Mouse (Mus musculus): Measurements from ENCODE around the gene Aff3. TPM values are rescaled to one million over a fixed set of nuclear protein-coding genes. Genes with fewer than 3 reads are reported as not detected.

Gene Aff3
- total RNA-seq, 2 experiments from 2014 or later = 4.0 to 9.6 TPM

DNA sequence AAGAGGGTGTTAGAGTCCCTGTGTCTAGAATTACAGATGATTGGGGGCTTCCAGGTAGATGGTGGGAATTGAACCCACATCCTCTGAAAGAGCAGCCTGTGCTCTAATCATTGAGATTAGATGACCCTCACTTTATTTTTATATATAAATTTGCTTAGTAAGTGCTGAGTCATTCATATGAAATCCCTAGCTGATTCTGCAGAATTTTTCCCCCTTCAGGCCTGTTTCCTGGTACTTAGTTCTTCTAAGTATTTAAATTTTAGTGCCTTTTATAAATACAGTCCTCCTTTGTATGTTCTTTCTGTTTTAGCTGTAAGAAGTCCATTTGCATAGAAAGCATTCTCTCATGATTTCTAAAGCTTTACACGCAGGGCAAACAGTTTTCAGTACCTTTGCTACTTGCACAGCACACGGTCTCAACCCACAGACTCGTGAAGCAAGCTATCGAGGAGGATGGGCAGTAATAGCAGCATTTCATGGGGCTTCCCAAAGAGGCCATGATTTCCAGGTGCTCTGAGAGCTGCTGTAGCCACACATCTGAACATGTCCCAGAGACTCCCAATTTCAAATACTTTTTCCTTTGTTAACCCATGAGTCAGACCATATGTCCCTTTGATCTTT is 5.7 kb downstream of the Aff3 start:
- ATAC-seq (replicated peaks; ENCODE audit: low FRiP score, poor library complexity, severe bottlenecking) = no peak

DNA sequence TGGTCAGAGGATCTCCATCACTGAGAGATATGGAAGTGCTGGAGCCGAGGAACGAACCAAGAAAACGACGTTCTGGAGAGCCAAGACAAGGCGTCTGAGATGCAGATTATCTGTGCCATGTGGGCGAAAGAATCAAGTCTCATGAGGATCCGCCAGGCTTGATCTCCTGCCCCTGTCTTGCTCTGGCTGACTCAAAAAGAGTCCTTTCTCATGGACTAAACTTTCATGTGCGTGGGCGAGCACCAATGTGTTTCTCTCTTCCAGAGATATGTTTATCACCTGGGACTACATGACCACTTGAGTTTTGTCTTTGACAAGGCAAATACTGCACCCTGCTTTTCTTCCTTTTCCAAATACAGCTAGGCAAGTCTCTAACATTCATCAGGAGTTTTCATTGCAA is 6.4 kb downstream of the Aff3 start:
- ATAC-seq (replicated peaks; ENCODE audit: low FRiP score, poor library complexity, severe bottlenecking) = no peak

DNA sequence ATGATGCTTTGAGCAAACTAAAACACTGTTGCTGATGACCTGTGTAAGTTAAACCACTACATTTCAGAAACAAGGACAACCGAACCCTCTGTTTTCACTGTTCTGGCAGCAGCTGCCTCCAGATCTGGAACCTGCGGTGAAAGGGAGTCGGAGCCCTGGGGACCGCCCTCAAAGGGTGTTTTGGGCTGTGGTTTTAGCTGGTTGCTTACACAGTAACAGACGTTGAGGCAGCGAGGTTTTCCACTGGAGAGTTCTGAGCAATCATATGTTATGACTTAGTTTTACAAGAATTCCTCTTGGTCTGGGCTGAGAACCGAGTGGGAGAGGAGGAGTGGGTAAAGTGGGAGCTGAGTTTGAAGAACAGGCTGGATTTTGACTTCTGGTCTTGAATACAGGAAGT is 7.1 kb downstream of the Aff3 start:
- no peak for ATAC-seq (replicated peaks; ENCODE audit: low FRiP score, poor library complexity, severe bottlenecking)

DNA sequence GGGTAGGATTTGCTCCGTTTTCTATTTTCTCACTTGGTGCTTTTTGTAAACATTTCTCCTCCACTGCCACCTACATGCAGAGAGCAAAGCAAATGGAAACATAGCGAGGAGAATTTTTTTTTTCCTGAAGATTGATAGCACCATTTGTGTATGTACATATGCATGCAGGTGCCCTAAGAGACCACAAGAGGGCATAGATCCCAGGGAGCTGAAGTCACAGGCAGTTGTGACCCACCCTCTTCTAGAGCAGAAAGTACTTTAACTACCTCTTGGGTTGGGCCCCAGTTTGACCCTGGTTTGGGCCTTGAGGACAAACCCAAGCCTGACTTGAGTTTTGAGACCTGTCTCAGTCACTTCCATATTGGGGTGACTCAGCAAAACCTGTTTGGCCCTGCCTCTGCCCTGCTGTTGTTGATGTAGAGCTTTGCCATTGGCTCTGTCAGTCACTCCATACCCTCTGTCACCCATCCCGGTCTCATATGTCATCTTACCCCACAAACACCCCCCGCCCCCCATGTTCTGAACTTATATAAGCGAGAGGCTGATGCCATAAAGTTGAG is 9.7 kb downstream of the Aff3 start:
- no peak for ATAC-seq (replicated peaks; ENCODE audit: low FRiP score, poor library complexity, severe bottlenecking)

DNA sequence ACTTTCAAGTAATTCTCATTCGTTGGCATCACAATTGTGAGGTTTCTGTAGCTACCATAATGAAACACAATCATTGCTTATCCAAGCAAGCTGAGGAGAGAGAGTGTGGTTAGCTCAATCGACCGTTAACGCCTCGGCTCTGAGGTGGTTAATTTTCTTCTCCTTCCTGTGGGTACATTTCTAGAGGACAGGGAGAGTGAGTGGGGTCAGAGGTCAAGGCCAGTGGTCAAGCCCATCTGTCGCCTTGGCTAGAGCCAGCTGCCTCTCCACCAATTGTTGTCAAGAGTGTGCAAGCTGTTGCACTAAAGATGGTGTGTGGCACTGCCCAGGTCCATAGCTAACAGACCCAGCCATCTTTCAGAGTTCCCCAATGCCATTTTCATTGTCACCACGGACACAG is 14.7 kb downstream of the Aff3 start:
- no peak for ATAC-seq (replicated peaks; ENCODE audit: low FRiP score, poor library complexity, severe bottlenecking)

DNA sequence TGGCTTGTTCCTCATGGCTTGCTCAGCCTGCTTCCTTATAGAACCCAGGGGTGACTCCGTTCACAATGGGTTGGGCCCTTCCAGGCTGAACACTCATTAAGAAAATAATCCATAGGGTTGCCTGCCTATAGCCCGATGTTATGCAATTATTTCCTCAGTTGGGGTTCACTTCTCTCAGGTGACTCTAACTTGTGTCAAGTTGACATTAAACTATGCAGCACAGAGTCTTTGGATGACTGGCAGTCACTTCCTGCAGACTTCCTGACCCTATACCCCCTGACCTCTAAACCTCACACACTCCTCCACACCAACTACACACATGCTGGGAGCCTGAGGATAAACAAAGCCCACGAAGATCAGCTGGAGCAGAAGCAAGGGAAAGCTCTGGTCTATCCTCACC is 15.6 kb downstream of the Aff3 start:
- ATAC-seq (replicated peaks; ENCODE audit: low FRiP score, poor library complexity, severe bottlenecking) = no peak

DNA sequence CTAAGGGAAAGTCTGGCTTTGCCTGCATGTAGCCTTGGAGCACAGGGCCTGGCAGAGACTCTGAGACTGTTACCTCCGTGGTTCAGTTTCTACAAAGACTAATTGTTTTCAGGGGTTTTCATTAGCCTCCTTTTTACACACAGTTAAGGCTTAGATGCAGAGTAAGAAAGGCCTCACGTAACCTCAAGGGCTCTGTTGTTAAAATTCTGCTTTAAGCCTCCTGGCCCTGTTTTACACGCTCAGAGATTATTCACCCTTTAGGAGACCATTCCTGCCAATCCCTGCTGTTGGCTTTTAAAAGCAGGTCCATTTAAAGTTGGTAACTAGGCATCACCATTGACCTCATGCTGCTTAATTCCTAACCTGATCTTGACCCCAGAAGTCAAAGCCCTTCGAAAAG is 22.5 kb downstream of the Aff3 start:
- no peak for ATAC-seq (replicated peaks; ENCODE audit: low FRiP score, poor library complexity, severe bottlenecking)

DNA sequence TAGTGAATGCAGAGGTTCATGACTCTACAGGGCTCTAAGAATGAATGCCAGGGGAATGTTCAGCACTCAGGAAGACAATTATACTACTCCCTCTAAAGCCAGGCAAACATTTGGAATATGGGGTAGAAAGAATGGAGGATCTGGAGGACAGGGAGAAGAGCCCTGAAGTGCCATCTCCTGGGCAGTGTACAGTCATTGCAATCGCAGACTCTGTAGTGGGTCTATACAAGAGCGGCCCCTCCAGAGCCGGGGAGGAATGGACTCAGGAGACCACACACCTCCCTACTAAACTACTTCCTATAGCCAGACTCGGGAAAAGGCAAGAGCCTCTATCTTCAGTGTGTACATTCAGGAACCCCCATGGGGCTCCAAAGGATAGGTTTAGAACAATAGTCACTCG is 25.1 kb downstream of the Aff3 start:
- no peak for ATAC-seq (replicated peaks; ENCODE audit: low FRiP score, poor library complexity, severe bottlenecking)

DNA sequence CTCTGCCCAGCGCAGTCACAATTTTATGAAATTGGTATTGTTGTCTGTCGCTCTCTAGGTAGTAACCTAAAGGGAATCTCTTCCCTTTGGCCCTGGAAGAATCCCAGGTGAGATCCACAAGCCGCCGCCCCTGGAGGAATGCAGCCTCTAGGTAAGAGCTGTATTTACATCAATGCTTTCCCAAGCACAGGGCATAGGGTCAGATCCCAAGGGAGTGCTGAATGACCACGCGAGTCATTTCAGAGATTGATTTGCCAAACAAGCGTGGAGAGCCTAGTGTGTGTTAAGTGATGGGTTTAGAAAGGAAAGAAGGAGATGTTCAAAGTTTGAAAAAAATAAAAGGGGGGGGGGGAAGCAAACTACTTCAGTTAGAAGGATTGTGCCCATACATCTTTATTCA is 29.2 kb downstream of the Aff3 start:
- ATAC-seq (replicated peaks; ENCODE audit: low FRiP score, poor library complexity, severe bottlenecking) = no peak

DNA sequence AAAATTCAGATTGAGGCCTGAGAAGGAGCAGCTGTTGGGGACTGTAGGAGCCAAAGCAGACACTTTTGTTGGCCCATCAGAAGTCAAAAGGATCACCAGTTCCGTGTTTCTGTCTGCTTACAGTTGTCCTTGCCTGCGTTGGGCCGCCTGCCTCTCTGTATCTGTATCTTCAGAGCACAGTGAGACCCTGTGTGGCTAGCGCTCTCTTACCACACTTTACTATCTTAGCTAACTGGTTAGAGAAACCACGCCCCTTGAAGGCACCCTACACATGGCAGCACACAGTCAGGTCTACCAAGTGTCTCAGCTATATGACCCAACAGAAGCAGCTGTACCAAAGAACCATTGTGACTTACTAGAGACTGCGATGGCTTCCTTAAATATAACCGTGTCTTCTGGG is 30.7 kb downstream of the Aff3 start:
- no peak for ATAC-seq (replicated peaks; ENCODE audit: low FRiP score, poor library complexity, severe bottlenecking)

DNA sequence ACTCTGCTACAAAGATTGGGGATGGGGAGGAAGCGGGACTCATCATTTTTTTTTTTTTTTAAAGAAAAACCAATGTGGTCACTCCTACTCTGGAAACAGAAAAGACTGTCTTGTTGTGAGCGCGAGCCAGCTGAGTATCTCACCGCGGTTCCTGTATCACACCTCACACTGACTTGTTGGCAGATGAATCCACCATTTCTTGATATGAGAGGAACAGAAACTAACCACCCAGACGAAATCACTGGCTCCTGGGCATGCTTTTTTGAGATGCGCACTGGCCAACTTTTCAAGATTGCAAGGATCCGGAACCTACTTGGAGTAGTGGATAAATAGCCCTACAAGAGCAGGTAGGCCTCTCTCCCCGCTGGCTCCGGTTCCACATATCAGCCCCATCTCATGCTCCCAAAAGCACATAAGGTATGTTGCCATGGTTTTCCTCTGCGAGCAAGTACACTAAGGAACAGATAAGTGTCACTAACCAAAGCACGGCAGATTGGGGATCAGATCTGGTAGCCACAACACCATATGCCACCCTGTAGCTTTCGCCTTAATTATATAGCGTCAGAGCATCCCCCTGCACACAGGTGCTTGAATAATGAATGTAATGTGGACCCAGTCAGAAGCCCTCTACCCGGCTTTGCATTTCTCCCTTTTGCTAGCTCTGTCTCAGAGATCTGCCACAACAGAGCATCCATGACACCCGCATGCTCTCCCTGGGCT is 32.1 kb downstream of the Aff3 start:
- ATAC-seq (replicated peaks; ENCODE audit: low FRiP score, poor library complexity, severe bottlenecking) = no peak

DNA sequence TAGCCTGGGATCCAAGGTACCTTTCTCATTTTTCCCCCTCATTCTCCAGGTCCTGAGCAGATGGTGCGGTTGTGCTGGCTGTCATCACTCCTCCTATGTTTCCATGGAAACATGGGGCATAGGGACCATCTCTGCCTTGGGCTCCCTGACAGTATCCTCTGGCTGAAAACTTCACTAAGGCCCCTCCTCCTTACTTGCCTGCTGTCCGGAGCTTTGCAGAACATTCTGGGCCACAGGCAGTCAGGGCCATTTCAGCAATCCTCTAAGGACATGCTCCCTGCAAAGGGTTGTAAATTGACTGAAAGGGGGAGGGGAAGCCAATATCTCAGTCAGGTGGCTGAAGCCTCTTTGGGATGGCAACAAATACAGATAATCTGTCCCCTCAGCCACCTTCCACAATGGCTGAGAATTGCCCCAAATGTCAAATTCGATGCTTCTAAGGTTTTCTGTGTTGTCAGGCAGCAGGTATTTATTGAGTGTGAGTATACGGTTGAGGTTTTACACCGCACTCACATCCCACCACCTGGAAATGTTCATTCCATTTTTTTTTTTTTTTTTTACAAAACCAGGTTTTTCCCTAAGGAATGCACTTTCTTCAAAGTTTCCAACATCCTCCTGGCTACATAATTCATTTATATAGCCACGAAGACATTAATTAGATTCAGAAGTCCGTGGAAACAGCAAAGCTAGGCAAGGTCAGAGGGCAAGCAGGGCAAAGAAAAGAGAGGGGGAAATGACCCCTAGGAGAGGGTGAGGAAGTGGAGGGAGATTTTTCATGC is 33.1 kb downstream of the Aff3 start:
- ATAC-seq (replicated peaks; ENCODE audit: low FRiP score, poor library complexity, severe bottlenecking) = no peak

DNA sequence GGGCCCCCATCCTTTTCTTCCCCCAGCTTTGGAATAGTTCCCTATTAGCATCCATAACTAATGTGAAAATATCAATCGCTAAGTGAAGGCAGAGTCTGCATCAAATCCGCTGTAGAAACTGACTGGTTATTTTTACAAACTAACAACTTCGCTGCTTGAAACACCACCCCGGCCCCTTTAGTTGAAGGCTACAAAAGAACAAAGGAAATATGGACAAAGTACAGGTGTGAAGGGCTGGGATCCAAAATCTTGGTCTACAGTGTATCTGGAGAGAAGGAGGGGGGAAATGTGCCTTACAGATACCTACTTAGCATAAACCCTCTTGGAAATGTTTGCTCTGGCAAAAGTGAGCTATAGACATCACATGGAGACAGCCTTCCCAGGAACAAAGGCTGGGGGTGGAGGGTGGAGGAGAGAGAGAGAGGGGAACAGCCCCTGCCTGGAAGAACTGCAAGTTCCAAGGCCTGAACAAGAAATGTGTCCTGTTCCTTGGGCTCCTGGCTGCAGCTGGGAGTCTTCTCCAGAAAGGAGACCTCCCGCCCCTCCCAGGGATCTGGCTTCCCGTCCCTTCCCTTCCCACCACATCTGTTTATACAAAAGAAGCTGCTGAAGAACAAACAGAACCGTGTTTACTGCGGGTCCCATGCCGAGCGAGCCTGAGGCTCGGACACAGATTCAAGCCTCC is 35.7 kb downstream of the Aff3 start:
- ATAC-seq (replicated peaks; ENCODE audit: low FRiP score, poor library complexity, severe bottlenecking) = no peak

DNA sequence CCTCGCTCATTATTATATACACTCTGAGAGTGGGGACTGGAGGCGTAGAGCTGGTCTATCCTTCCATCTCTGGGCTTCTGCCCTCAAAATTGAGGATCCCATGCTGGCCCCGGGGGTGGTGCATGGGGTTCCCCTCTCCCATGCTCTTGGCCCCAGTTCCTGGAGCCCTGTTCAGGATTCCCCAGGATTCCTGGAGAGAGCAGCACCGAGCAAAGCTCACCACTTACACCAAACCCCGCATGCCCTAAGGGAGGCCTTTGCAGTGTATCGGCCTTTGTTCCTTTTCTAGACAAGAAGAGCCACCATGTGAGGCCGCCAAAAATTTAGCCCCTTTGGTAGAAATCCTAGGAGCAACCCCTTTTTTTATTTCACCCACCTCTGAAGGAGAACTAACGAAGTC is 36.3 kb downstream of the Aff3 start:
- no peak for ATAC-seq (replicated peaks; ENCODE audit: low FRiP score, poor library complexity, severe bottlenecking)

DNA sequence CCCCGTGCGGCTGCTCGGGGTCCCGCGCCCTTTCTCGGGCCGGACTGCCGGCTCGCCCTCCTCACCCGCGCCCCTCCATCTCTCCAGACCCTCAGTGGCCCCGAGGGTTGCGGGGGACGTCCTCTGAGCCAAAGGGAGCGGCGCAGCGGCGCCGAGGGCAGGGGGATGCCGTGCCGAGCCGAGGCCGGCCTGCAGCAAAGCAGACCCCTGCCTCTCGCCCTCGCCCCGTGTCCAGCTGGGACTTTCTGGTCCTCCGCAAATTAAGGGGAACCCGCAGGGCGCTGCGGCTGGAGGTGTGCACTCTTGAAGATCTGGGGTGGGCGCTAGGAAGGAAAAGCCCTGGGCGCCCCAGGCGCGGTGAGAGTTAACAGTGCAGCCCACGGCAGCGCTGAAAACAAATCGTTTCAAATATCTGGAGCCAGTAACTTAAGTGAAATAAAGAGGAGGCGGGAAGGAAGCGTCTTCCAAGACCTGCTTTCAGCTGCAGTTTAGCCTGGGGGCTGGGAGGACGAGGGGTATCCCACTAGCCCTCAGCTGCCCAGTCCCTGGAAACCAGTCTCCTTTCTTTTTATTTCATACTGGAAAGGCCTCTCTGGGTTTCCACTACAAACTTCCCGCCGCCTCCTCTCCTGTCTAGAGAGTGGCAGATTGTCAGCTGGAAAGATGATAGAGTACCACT is 36.9 kb downstream of the Aff3 start:
- no peak for ATAC-seq (replicated peaks; ENCODE audit: low FRiP score, poor library complexity, severe bottlenecking)

DNA sequence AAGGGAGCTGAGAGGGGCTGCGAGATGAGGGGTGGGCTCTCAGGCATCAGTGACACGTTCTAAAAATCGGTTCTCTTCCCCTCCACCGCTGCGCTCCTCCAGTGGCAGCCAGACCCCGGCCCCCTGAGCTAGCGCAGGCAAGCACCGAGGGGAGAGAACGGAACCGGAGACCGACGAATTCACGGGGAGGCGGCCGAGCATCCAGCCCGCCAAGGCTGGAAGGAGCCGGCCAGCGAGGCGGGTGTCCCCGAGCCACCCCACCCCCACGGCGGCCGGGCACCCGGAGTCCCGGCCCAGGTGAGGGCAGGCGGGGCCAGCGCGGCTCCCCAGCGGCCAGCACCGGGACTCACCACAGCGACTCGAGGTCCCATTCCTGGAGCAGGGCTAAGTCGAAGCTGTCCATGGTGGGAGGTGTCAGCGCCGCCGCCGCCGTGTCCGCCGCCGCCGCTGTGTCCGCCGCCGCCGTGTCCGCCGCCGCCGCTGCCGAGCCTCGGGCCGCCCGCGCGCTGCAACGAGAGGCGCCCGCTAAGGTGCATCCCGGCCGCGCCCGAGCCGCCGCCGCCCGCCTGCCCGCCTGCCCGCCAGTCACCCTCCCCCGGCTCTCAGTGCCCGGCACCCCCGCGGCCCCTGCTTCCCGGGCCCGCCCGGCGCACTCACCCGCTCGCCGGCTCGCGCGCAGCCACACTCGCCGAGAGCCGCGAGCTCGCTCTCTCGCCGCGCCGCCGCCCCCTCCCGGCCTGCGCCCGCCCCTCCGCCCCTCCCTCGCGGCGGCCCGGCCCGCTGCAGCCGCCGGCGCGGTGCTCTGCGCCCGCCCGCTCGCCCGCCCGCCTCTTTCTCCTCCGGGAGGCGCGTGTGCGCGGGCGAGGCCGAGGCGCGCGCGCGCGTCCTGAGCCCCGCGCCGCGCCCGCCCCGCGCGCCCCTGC is 37.8 kb downstream of the Aff3 start:
- ATAC-seq (replicated peaks; ENCODE audit: low FRiP score, poor library complexity, severe bottlenecking) = no peak

DNA sequence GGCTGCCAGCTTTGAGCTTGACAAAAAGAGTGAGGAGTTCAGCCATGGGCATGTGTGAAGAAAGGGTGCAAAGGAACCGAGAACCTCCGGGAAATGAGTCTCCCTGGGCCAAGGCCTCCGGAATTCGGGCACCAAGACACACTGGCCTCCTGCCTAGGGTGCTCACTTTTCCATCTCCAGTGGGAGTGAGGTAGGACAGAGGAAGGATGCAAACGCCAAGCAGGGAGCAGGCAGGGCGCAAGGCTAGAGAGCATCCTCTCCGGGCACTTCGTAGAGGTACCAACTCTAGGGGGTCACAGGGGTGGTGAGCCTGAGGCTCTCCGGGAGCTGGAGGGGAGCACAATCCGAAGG is 38.4 kb downstream of the Aff3 start:
- no peak for ATAC-seq (replicated peaks; ENCODE audit: low FRiP score, poor library complexity, severe bottlenecking)

DNA sequence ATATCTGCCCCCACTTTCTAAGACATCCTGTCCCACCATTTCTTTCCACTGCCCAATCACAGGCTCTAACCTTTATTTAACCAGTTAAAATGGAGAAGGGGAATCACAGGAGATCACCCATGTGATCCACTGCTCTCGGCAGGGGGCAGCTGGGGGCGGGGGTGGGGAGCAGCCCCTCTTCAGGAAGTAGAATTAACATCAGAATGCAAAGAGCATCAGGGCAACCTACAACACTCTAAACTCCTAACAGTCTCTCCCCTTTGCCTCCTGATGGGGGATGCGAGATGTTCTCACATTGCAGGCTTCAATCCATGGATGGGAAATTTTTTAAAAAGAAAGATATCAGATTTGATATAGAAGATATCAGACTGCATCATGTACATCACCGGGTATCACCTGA is 42.9 kb downstream of the Aff3 start:
- ATAC-seq (replicated peaks; ENCODE audit: low FRiP score, poor library complexity, severe bottlenecking) = no peak

DNA sequence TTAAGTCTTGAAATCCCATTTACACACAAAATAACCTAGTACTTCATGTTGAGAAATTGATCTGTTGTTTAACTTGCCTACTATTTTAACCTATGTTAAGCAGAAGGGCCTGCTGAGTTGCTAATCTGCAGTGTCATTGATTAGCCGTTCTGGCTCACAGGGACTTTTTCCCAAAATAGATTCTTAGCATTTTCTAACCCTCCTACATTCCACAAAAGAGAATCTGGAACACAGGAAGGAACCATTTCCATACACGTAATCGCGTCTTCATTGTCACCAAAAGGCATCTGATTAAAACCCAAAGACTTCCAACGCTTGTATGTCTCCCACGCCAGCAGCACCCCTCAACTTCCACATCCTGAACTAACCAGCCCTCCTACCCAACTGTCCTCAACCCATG is 44.4 kb downstream of the Aff3 start:
- ATAC-seq (replicated peaks; ENCODE audit: low FRiP score, poor library complexity, severe bottlenecking) = no peak

Data from erythroid progenitor cell, adult 5-6 weeks (primary cell).